Mouse (Mus musculus) gastrocnemius, postnatal 10 days (tissue): Measurements from ENCODE around the gene Xxylt1. TPM values are rescaled to one million over a fixed set of nuclear protein-coding genes. Genes with fewer than 3 reads are reported as not detected.
"Not testable (repeated sequence)": the region's sequence is repeated elsewhere in the genome, so short reads cannot be mapped to it uniquely, and the experiment has no call there.

Source experiments
- DNase-seq: peaks from one replicate; pipeline ENCODE4 v3.0.0; 2021; ENCODE audit warnings: mixed read lengths
- total RNA-seq, 2 experiments: library from RNA; stranded (reverse); gene quantifications; 2 replicates each; pipeline ENCODE4 v1.2.3; 2021

Gene Xxylt1
- total RNA-seq, 2 experiments from 2014 or later: 8.8 to 9.8 TPM

DNA sequence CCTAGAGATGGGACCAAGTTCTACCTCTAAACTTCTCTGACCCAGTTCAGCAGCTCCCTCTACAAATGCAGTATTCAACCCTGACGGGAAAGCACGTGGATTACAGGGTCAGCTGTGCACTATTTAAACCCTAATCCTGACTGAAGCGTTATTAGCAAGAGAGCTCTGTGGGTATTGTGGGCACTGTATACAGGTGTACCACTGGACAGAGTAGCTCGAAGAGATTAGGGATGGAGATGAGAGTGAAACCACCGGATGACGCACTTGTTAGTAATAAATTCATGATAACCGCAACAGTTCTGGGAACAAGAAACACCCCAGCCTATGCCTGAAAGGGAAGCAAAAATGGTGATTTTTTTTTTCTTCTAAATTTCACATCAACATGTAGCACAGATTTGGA, 57.0 kb downstream of the Xxylt1 start:
- no peak for DNase-seq

DNA sequence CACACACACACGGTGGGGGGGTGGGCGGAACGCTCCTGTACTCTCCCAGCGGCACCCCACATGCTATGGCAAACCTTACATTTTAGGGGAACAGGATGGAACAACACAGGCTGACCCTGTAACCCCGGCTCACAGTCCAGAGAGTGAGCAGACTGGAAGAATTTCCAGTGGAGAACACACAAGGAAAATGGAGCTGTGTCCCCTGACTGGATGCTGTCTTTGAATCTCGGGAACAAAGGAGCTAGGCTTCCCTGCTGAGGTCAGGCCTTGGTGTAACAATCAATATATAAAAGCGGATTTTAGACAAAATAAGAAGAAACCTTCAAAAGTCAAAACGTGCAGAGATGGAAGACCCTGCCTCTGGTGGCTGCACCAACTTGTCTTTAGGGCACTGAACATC, 57.4 kb downstream of the Xxylt1 start:
- no peak for DNase-seq

DNA sequence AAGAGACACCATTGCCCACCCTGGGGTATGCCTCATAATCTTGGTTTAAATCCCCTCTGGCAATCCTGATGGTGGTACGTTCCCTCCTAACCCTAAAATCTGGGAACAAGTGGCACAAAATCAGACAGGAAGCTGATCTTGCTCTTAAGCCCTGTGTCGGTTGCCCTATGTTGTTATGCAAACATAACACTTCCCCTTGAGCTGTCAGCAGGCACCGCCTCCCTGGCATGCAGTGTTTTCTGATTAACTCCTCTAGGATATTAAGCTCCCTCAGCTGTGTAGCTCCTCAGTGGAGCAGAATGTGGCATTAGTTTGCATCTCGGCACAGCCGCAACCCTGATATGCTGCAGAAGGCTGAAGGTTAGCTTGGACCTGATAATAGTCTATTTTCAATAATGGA, 58.9 kb downstream of the Xxylt1 start:
- no peak for DNase-seq

DNA sequence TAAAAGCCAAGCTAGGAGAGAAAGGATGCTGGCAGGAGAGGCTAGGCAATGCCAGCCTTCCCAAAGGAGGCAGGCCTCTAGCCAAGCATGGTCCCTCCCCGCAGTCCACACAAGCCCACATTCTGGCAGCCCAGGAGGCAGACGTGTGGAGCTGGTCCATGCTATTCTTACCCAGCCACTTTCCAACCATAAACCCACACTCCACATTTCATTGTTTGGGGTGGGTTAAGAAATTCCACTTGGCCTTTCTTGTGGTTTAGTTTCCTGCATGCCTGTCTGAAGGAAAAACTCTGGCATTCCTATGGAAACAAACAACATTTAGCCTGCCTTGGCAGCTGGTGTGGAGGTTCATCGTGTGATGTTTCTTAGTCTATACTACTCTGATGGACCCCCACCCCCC, 61.7 kb downstream of the Xxylt1 start:
- DNase-seq: no peak

DNA sequence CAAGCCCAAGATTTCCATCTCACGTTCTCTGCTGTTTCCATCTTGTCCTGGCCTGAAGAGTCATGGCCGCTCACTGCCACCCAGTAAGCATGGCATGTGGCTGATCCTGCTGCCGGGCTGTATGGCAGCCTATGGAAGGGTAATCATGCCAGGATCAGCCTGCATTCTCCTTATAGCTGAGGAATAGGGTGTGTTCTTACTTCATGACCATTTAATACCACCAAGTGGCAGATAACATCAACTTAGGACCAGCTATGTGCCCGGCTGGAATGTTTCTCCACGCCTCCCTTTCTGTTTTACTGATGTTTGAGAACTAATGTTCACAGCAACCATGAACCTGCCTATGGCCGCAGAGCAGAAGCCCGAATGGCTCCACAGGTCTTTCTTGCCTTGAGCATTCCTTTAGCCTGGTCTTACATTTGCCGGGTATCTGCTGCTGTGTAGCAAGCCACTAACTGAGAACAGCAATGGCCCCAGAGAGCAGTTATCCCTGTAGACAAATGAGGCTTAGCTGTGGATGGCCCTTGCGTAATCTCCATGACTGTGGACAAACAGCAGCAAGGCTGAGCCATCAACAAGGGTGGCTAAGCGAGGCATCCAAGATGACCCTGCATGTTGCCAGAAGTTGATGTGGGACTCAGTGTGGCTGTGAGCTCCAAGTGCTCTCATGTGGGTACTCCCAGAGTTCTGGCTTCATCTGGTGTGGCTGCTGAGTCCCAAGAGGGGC, 63.4 kb downstream of the Xxylt1 start:
- no peak for DNase-seq

DNA sequence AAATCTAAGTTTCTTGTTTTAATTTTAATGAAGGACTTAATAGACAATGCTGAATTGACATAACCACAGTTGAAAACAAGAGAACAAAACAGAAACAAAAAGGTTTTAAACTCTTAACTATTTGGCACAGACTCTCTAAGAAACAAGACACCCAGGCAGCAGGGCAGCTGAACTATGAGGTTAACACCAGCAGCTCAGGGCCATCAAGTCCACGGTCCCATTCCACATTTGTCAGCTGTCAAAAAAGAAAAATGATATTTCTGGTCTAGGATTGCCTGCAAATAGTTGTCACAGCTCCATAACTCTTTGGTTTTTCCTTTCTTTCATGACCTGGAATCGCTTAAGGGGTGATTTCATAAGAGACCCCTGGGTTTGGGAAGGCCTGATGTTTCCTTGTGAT, 64.6 kb downstream of the Xxylt1 start:
- DNase-seq: no peak

DNA sequence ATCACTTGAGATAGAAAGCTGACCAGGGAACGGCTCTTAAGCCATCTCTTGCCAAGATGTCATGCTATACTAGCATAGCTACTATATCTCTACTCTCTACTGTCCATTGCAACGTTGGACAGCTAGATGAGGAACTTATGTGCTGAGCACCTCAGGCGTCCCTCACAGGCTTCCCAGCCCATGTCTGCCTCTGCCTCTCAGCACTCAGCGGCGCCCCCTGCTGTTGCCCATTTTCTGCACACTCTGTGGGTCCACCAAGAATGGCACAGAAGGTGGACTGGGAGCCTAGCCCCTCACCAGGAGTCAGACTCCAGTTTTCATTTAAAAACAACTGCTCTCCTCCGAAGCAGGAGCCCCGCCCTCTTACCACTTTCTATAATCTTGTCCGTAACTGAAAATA, 65.1 kb downstream of the Xxylt1 start:
- peak; percentile 58 for DNase-seq

DNA sequence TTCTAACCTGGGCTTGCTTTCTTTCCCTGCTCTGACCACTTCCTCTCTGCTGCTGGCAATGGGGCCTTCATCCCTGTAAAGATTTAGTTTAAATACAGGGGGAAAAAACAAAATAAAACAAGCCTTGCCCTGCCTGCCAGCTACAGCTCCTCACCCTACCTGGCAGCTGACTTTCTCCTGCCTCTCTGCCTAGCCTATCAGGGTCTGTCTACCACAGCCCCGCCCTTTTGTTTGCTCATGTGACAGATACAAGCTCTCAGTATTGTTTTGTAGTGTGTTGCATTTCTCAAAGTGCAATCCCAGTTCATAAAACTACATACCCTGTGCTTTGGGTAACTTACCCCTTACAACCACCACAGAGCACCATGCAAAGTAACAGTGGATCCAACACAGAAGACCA, 66.0 kb downstream of the Xxylt1 start:
- no peak for DNase-seq

DNA sequence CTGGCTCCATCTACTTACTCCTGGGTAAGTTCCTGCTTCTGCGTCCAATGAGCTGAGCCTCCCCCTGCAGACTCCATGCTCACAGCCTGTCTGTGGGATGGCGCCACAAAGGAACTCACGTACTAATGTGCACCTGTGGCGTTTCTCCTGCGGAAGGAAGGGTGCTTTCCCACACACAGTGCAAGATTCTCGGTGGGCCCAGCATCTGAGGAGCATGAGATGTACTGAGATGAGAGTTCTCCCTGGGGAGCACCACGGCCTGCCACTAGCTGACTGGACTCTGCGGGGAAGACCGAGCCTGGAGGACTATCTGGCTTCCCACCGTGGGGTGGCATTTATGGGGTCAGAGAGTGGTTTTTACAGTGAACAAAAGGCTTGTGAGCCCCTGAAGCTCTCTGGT, 69.0 kb downstream of the Xxylt1 start:
- no peak for DNase-seq

DNA sequence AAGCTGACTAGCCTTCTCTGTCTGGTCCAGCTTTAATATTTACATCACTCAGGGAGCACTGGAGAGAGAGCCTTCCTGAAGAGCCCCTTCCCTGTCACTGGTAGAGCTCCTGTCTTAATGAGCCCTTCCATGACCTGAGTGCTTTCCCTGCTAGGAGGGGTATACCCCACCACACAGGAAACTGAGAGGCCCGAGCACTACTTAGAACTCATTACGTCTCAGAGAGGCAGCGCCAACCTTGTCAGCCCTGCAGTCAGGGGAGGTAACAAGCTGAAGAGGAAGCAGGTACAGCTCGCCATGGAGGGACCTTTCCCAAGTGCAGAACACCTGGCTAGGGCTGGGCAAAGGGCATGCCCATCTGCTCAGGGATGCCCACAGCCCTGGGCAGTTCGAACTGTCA, 70.8 kb downstream of the Xxylt1 start:
- DNase-seq: no peak

DNA sequence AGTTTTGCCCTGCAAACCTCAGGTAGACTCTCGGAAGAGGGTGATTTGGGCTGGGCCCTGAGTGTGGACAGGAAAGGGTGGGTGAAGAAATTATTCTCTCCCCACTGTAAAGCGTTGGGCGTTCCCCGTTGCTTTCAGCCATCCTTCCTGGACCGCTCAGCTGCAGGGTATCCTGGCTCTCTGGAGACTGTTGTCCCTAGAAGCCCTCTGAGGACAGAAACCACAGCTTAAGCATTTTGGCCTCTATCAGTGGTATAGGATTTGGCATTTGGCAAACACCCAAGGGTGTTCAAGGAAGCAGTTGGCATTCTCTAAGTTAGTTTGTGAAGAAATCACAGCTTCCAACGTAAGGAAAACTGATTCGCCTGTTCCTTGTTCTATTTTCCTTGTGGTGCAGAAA, 72.9 kb downstream of the Xxylt1 start:
- DNase-seq: no peak

DNA sequence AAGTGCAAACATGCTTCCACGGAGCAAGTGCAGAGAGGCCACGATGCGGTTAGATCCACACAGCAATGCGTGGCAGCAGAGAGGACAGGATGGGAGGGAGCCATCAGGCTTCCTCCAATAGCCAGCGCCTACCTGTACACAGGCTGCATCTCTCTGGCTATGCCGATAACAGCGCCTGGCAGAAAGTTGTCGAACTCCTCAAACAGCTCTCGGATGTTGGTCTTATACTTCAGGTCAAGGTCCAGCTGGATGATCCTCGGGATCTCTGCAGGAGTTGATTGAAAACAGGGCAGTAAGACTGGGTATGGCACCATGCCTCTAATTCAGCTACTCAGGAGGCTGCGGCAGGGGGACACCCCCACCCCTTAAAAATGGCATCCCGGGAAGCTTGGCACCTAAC, 73.7 kb downstream of the Xxylt1 start:
- no peak for DNase-seq

DNA sequence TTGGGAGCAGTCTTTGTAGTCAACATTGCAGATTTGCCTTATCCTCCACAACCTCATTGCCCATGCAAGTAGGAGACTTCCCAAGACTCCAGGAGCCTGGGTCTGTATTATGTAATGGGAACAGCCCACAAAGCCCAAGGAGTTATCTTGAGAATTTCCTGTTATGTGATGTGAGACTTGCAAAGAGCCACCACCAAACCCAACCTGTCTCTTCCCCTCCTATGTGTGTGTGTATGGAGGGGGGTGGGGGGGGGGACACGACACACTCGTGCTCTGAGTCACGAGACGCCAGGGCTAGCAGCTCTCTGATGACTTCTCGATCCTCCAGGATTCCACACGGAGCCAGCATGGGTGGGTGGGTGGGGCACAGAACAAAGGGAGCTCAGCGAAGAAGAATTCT, 75.5 kb downstream of the Xxylt1 start:
- no peak for DNase-seq

DNA sequence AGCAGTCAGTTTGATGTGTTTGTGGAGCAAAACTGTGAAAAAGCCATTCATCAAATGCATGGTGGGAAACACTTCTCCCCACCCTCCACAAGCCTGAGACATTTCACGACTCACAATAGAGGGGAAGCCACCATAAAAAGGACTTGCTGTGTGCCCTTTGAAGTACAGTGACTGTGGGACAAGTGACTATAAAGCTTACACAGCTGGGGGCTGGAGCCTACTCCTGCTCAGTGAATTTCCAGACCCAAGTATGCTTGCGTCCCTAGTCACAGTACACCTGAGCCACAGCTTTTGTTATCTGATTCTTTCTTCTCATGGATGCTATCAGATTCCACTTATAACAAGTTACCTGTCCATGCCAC, 76.9 kb downstream of the Xxylt1 start:
- DNase-seq: no peak

DNA sequence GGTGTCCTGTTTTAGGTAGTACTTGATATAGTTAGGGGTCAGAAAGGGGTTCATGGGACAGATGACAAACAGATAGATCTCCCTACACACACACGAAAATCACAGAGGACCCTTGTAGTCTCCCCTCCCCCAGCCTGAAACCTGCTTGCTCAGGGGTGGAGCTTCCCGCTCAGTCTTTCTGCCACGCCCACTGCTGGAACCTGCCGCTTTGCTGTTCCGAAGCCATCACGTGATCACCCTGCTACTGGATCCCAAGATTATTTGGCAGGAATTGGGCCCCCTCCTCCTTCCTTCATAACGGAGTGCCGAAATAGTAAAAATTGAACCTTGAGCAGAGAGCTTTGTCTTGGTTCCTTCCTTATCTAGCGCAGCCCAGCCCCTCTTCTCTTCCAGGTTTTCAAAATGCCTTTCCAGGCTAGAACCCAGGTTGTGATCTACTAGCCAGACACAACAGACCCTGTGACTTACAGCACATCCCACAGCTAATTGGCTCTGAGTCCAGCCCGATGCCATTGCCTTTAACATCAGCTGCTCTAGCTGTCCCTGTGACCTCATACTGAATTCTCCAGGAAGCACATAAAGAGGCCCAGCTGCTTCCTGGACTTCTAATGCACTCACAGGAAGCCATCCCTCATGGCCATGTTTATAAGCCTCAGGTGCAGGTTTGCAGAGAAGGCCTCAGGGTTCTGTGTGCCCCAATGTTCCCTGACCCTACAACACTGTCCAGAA, 77.5 kb downstream of the Xxylt1 start:
- not testable (repeated sequence) for DNase-seq

DNA sequence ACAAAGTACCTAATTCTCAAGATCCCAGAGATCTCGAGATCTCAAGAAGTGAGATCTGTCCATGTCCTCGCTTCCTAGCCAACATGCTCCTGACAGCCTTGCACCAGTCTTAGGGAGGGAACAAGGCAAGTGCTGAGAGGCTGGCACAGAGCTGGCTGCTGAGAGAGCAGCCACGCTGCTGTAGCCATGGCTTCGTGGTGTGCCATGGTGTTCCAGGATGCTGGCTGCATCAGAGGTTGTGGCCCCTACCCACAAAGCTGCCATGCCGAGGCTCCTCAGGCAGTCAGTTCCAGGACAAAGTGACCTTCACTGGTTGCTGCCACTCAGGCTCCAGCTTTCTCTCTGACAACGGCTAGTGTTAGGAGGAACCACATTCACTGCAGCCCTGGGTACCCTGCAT, 78.3 kb downstream of the Xxylt1 start:
- no peak for DNase-seq

DNA sequence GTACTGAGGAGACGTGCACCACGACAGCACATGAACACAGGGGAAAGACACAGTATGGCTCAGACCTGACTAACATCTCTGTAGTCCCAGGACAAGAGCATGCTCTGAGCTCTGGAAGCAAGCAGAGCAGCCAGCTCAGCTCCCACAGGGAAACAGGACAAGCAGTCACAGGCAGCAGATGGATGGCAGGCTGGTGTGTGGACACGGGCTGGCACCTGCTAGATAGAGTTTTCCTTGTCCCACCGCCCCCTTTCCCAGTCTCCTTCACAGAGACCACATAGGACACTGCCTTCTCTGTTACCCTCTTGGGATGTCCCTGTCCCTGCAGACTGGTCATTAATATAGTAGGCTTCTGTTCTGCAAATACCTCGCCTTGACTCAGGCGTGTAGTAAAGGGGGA, 79.1 kb downstream of the Xxylt1 start:
- DNase-seq: no peak

DNA sequence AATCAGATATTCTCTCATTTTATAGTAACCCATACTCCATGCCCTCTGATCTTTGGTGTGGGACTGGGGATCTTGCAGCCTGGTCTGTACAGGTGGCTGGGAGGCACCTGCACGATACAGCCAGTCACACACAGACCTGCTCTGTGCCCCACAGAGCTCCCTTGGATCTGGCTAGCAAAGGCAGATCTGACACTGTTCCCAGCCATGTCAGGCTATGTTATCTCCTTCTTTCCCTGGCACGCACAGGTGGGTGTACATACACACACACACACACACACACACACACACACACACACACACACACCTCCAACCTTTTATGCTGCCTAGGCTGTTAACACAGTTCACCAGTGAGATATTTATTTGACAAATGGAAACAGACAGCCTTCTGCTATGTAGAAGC, 82.5 kb downstream of the Xxylt1 start:
- DNase-seq: no peak

DNA sequence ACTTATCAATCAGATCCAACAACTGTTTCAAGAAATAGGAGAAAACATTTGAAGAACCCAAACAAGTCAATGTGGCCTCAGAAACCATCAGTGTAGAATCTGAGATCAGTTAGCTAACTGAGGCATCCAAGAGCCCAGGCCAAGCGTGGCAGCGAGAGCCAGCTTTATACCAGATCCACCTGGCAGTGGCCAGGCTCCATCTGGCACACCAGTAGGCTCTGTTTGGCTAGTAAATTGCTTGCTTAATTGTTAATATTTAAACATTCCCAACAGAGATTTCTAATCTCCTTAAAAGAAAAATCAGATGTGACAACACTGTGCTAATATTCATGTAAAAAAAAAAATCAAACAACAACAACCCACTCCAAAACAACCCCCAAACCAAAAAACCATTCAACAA, 83.2 kb downstream of the Xxylt1 start:
- DNase-seq: no peak

DNA sequence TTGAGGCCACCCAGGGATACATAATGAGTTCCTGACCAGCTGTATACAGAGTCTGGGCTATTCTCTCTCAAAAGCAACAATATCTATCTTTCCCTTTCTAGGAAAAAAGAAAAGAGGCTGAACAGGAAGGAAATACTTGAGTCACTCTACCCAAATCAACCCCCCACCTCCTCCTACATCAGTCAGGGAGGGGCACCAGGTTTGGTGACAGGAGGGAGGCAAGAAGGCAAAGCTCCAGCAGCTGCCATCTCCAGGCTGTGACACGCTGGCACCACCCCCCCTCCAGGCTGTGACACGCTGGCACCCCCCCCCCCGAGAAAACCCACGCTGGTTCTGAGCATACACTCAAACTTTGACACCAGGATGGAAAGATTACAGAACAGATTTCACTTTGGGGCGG, 85.8 kb downstream of the Xxylt1 start:
- DNase-seq: no peak

DNA sequence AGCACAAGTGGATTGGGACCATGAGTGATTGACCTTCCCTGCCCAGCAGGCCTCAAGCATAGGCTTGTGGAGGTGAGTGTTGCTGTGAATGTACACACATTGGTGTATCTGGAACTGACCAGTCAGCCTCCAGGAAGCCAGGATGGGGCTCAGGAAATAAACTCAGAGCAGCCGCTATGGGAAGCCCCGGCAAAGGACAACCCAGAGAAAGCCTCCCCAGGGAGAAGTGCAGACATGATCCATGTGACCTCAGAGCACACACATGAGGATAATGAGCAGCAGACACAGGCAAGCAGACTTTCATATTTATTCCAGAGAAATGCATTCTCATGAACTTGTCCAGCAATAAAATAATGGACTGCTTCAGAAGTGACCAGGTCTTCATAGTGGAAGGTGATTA, 86.4 kb downstream of the Xxylt1 start:
- no peak for DNase-seq

DNA sequence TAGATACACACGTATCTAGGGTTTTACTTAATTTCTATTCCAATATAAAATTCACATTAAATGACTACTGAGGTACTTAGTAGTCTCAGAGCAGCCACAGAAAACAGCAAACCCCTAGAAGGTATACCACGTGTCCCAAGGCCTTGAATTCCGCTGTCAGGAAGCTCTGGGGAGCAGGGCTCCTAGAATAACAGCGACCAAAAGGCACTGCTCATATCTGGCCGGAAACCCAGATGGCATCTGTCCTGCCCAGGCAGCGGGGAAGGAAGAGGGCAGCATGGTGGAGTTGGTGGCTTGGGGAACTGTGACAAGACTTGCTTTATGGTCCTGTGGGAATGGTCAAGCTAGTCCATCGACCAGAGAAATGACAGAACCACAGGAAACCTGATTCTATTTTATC, 86.9 kb downstream of the Xxylt1 start:
- DNase-seq: no peak

DNA sequence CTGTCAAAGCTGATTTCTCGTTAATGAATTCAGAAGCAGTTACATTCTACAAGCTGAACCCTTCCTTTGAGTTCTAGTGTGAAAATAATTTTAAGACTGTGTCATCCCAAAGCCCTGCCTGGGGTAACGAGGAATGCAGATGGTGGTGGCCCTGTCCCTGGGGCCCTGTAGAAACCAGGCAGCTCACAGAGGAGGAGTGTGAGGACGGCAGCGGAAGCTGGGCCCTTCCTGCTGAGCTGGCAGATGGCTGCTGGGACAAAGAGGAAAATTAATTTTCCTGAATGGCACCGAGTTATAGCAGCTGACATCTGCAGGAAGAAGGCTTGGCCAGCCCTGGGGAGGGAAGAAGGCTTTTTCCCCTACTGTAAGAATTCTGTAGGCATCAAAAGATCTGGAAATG, 88.7 kb downstream of the Xxylt1 start:
- DNase-seq: no peak

DNA sequence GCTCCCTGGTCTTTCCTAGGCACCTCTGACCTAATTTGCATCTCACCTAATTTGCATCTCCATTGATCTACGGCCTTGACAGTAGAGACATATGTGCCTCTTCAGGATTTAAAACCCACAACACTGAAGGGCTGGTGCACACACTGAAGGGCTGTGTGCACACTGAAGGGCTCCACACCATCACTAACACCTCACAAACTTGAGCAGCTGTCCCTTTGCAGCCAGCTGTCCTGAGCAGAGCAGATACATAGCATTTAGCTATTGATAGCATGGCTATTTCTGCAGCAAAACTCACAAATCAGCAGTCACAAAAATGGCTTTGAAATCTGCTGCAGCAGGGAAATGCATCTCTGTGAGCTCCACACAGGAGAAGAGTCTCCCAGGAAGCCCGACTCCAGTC, 90.6 kb downstream of the Xxylt1 start:
- no peak for DNase-seq
